Mouse (Mus musculus) layer of hippocampus, postnatal 25 days (tissue): Measurements from ENCODE around the gene Lrrc32. TPM values are rescaled to one million over a fixed set of nuclear protein-coding genes. Genes with fewer than 3 reads are reported as not detected.

Experiments used
- DNase-seq, 2 experiments: peaks; one replicate each; pipeline ENCODE4 v3.0.0; 2022; ENCODE audit warnings: mixed read lengths in 2 of 2, low spot score in 1 of 2; ENCODE audit errors: extremely low spot score in 1 of 2
- total RNA-seq, 2 experiments: library from RNA; stranded (reverse); gene quantifications; 2 replicates each; pipeline ENCODE4 v1.2.3; 2021

Gene Lrrc32
- total RNA-seq, 2 experiments from 2014 or later = 2.7 to 3.8 TPM

DNA sequence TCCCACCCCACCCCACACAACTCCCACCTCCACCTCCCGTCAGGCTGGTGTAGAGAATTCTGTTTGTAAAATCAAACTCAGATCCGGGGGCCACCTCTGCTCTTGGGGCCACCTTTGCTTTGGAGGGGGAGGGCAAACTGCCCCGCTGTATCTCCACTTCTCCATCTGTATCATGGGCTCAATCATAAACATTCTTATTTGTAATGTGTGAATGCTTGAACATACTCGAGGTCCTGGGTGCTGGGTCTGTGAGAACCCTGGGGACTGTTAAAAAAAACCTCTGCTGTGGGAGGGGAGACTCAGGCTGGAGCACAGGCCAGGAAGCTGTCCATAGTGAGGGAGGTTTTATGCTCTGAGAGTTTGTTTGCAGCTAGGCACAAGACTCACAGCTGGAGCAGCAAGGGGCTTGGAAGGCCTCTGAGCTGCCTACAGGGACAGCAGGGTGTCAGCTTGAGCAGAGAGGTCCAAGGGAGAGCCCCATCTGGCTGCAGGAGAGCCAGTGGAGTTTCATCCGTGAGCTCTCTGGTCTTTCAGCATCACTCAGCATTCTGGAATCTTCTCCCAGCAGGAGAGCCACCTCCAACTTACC, 15.7 kb downstream of the Lrrc32 start:
- DNase-seq = no peak

DNA sequence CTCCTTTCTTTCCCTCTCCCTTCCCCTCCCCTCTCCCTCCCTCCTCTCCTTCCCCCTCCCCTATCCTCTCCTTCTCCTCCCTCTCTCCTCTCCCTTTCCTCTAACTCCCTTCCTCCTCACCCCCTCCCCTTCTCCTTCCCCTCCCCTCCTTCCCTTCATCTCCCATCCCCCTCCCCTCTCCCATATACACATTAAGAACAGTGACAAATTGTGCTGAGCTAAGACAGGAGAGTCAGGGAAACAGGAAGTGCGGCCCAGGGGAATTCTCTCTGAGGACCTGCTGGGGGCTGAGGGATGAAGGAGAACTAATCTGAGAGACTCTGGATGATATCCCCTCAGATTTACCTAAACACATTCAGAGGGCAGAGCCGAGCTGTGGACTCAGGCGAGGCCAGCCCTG, 16.6 kb downstream of the Lrrc32 start:
- no peak for DNase-seq

DNA sequence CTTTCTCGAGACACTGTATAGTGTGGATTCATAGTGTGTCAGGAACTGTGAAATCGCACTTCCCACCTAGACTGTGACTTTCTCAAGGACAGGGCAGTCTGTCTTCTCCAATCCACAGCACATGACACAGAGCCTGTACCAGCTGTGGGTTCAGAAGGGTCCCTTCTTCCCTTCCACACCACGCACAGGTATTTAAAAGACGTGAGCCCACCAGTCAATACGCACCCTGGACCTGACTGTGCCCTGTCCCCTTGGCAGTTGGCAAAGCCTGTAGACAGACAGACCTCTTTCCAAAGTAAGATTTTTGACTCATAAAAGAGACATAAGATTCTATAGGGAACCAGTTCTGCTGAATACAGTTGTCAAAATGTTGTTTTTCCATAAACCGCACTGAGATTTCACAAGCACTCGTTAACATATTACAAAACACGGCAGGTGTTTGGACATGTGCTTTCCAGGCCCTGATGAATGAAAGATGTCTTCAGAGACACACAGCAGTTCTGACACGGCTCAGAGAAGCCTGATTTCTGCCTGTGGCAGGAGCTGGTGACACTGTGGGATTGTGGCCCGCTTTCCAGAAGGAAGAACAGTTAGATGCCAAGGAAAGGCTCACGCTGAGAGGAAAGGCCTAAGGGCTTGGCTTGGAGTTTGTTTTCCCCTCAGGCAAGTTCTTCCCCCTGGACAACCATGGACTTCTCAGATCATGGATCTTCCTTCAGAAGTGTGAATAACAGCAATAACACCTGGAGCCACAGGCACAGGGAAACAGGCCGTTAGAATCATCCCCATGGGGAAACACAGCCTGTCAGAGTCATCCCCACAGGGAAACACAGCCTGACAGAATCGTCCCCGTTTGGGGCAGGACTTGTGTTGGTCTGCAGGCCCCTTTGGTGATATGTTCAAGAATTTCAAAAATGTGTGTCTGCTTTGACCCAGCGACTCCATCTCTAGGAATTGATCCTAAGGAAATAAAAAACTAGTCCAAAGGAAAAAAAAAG, 22.2 kb downstream of the Lrrc32 start:
- DNase-seq = no peak

DNA sequence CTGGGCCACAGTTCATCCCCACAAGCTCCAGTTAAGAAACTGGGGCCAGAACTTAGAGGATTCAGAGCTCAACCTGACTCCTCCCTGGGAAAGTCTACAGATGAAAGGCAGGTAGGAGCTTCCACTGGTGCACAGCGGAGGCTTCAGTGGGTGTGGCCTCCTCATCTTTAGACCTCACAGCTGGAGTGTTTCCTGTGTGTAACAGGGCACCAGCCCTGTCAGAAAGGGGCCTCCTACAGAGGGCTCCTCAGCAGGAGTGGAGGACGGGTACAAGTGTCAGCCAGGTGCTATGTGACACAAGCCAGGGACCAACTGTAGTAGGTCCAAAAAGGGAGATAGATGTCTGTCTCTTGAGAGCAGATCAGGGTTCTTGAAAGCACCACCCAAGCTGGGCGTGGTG, 24.2 kb downstream of the Lrrc32 start:
- DNase-seq = no peak

DNA sequence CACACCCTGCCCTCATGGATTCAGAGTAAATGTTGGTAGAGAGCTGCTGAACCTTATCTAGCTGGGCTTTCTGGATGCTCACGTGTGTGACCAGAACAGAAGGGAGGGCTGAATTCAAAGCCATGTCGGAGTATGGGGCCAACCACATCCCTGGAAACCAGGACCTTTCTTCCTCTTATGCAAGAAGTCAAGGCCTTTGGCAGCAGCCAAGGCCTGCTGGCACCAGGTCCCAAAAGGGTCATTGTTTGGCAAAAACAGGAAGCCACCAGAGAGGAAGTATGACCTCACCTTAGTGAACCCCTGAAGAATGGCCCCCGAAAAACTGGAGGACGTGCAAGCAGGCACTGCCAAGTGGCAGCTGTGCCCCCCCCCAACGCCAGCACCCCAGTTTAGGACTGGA, 33.5 kb downstream of the Lrrc32 start:
- no peak for DNase-seq

DNA sequence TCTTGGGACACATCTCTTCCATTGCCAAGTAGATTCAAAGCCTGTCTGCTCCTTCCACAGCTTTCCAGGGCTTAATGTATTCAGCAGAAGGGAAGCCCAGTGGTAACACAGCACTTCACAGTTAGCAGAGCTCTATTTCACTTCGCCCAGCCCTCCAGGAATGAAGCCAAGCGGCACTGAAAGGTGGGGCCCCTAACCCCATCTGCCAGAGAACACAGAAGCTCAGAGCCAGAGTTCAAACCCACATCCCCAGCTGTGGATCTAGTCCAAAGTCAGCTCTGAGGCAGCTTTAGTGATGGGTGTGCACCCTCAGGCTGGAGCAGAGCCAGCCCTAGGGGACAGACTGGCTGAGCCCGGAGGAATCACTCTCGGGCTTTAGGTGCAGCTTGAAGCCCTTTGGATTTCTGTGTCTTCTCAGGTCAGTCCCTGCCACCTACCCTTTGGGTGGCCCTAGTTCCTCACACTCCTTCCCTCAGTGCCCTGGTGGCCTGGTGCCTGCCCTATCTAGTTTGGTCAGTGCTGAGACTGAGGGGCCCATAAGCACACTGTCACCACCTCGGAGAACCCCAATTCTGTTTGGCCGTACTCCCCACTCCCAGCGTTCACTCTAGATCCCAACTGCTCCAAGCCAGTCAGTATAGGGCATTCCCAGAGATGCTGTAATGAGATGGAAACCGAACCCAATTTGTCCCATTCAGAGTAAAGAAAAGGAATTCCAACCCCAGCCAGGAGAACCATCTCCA, 34.2 kb downstream of the Lrrc32 start:
- no peak for DNase-seq

DNA sequence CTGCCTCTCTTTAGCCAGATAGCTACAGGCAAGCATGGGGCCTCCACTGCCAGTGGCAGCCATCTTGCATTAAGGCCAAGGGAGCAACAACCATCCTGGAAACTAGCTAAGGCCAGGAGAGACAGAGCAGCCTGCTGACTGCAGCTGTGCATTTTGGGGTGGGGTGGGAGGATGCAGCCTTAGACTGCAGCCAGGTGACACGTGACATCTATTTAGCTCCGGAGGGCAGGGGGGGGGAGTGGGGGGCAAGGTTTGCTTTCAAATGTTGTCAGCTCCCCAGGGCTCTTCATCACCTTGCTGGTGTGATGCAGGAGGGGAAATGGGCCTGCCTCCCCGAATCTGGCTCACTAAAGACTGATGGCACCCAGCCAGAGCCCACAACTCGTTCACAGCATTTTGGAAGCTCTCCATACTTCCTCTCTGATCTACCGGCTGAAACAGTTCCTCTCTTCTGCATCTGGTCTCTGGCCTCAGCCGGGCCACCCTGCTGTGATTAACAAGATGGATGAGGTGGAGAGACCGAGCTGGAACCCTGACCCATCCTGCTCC, 34.8 kb downstream of the Lrrc32 start:
- peak in 1 of 2 experiments; percentile 38 for DNase-seq

DNA sequence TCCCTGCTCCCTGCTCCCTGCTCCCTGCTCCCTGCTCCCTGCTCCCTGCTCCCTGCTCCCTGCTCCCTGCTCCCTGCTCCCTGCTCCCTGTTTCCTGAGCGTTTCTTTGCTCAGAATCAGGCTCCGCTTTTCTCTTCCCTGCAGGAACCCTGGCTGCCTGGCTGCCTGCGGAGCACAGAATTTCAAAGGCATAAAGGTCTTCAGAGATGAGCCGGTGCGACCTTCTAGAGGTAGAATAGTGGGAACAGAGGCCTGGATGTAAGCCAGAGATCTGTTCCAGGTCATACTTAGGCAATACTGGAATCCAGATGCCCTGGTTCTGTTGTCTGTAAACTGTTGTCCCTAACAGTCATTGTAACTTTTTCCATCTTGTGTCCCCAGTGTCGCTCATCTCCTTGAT, 35.3 kb downstream of the Lrrc32 start:
- no peak for DNase-seq

DNA sequence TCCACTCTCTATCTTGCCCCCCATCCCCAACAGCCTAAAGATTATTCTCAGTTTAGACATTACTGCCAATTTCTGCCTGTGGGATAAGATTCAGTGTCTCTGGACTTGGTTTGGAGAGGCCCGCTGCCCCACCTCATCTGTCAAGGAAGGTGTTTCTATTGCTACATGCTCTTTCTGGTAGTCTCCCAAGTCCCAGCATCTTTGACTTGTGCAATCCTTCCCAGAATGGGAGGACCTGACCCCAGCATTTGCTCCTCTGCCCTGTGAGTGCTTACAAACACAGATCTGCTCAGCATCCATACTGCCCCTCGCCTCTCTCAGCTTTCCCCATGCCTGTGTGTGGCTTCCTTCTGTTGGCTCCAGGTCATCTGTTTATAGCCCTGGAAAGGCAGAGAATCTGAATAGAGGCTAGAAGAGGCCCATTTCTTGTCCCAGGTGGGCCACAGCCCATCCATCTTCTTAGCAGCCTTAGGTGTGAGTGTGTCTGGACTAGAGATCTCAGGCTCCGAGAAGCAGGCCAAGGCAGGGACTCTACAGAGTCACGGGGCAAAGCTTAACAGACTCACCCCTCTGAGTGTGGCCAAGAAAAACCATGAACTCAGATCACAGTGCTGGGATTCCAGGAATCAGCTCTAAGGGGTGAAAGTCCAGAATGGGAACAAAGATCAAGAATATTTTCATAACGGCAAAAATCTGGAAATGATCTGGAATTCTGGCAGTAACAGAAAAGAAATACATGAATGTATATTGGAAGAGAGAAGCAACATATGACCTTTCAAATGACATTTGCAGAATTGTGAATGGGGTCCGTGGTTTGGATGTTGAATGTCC, 36.0 kb downstream of the Lrrc32 start:
- no peak for DNase-seq

DNA sequence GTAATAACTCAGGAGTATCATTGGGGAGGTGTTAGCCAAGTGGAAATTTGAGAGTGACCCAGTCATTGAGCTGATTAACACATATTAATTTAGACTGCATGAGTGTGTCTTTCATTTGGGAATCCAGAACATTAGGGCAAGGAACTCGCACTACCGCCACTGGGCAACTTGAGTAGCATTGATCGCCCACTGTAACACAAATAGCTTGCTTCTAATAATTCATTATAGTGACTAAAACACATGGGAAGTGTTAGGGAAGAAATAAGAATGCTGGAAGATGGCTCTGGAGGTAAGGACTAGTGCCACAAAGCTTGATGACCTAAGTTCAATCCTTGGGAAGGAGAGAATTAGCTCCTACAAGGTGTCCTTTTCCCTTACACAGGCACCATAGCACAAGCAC, 38.0 kb downstream of the Lrrc32 start:
- no peak for DNase-seq

DNA sequence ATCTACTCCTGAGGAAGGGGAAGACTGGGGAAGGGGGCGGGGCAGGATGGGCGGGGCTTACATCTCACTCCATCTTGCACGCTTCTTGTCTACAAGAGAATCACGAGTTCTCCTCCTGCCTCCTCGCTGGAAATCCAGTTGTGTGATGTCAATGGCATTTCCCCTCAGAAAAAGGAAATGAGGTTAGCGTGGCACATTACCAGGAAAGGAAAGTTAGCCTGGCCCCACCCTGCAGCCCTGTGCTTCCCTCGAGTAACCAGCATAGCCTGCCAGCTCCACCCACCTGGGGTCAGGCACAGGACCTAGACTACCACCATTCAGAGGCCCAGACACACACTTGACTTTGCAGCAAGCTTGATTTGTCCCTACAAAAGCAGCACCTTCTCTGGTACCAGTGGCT, 42.5 kb downstream of the Lrrc32 start:
- no peak for DNase-seq

DNA sequence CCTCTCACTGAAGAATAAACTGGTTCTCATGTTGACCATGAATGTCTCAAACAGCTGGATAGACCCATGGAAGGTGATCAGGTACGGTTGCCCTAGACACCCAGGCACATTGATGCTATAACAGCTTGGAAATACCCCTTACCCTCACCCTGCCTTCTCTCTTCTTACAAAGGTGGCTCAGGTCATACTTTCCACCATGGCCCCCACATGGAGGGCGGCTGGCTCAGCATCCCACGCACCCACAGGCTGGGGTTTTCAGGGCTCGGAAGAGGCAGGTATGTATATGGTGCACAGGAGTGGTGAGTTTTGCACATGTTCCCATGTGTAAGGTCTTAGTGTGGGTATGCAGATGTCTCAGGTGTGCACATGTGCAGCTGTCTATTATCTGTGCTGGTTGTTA, 43.9 kb downstream of the Lrrc32 start:
- DNase-seq = no peak

DNA sequence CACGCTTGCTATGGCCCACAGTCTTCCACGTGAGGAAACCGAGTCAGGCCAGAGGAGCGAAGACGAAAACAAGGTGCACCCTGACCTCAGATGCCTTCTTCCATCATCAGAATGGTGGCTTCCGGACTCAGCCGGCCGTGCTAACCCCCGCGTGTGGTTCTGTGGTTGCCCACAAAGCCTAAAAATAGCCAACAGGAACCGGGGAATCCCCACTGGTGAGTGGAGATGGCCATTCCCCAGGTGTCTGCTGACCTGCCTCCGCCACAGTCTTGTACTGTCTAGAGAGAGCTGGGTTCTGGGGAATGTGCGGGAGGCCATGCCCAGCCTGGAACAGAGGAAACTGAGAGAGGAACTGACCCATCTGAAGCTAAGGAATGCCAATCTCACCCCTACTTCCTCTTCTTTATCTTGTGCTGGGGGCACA, 45.4 kb downstream of the Lrrc32 start:
- DNase-seq = no peak

DNA sequence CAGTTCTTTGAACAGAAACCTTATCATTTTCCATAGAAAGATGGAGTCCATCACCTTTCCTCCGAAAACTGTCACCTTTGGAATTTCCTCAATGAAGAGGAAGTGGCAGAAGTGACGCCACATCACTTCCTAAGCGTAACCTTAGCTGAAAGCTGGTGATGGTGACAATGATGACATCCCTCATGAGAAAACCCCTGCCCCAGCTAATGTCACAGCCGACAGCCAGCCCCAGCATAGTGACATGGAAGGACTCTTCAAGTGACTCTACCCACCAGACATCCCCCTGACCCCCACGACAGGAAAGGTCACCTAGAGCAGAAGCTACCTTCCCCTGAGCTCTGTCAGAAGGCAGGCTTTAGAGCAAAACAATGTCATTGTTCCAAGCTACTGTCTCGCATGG, 46.1 kb downstream of the Lrrc32 start:
- no peak for DNase-seq

DNA sequence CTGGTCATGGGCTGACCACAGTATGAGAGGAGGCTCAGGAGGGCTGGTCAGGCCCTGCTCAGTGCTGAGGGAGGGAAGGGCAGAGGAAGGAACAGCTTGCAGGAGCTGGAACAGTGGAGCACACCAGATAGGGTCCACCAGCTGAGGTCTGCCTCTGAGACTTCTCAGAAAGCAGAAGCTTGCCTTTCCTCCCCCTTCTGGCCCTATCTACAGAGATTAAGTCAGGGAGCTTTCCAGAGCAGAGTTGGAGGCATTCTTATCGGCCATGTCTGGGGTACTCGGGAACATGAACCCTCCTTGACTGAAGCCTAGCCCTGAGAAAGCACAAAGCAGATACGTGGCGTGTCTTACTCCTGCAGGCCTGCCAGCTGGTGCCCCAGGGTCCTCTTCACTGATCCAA, 46.8 kb downstream of the Lrrc32 start:
- no peak for DNase-seq

DNA sequence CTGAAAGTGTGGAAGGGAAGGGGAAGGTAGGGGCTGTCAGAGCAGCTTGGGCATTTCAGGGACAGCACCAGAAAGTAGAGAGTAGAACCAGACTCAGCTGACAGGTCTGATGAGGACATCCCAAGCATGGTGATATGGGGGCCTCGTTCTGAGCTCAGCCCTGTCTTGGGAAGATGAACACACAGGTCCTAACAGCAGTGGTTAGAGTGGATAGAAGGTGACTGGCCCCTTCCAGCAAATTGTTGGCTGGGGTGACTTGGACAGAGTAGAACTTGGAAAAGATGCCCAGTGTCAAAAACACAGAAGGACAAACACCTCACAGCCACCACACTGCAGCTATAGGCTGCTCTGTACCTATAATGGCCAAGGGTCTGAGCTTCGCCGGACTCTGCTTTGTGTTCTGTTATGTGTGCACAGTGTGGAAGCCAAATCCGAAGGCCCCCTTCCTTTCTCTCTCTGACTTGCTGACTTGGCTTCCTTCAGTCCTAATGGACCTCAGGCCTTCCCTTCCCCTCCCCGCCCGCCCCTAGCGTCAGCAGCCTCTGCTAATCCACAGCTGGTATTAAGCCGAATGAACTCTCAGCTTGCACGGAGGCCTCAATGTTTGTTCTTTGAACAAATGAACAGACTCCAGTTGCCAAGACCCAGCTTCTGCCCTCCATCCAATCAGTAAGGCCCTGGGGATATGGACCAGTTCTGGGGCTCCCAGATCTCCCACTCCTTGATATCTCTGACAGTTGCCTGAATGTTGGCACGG, 48.3 kb downstream of the Lrrc32 start:
- no peak for DNase-seq

DNA sequence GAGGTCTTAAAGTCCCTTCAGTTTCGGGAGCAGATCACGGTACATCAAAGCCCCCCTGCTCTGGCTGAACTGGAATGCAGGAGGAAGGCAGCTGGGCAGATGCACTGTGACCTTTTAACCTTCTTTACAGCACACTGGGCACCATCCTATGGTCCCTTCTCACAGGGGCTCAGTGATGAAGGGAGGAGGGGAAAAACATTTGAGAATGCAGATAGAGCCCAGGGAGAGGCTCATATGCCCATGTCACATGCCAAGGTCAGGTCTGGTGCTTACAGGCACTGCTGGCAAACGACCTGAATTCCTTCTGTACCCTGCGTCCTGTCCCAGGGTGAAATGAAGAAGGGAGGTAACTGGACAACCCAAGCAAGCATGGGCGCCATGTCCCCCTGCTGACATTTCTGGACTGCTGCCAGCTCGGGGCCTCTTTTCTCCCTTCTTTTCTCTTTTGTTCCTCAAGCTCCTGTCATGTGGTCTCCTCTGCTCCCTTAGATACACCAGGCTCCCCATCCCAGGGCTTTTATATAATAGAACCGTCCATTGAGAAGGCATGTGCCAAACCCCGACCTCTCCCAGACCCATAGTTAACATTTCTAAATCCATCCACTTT, 49.0 kb downstream of the Lrrc32 start:
- no peak for DNase-seq

DNA sequence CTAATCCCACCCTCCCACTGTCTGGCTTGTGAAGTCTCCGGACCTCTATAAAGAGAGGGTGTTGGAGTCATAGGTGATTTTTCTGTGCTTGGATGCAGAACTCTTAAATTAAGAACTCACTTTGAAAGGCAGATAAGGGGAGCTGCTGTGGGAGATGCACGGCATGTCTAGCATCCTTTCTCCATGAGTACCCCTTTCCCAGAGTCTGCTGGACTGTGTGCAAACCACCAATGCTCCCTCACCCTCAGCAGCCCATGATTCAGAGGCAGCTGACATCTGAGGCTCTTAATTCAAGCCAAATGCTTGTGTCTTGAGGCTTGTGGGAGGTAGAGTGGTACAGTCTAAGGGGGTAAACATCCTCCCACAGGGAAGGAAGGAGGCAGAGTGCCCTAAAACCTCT, 51.8 kb downstream of the Lrrc32 start:
- no peak for DNase-seq

DNA sequence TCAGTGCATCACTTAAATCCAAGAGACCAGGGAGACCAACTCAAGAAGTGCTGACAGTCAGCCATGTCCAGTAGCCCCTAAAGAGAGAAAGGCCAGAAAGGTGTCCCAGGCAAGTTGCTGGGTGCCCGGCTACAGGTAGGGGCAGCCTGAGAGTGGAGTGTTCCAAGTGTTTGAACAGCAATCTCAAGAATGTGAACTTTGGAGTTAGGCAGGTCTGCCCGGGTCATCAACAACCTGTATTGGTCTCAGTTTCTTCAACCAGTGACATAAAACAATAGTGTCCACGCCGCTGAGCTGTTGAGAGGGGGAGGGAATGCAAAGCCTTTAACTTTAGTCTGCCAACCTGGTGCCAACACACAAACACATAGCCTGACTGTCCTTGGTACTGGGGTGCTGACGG, 52.5 kb downstream of the Lrrc32 start:
- DNase-seq = no peak
